Mouse (Mus musculus): ENCODE measurements at regions not wholly inside any gene's neighbourhood (a gene's known extent, or its start where the extent isn't known, plus 50 kb on each side); places are given as distances from the start of the nearest gene placed in this dataset.

GRCm38 (mm10) chr14:36499323-36499722, 404.6 kb downstream of the 4930474N05Rik start:
- DNase-seq (ENCODE audit: low spot score) = no peak
- ATAC-seq (ENCODE audit: low read depth) = no peak
- Histone ChIP-seq H3K9ac (ENCODE audit: low read depth, low read length) (no peak overlapping the region), H3K9me3 (ENCODE audit: control insufficient read depth, low read length) (no peaks in the 10 kb centered on the region), H3K4me1 (ENCODE audit: control insufficient read depth, insufficient read depth, low read length) (no peaks in the 10 kb centered on the region), H3K36me3 (ENCODE audit: control insufficient read depth, insufficient read depth, low read length) (no peaks in the 10 kb centered on the region), H3K27ac (replicated peaks; ENCODE audit: low read depth, low read length) (no peak overlapping the region), H3K4me2 (ENCODE audit: low read depth, low read length) (no peak overlapping the region), H3K27me3 (replicated peaks; ENCODE audit: control insufficient read depth, insufficient read depth, low read length) (no peaks in the 10 kb centered on the region), H3K4me3 (ENCODE audit: low read depth, low read length) (no peak overlapping the region)
- WGBS = 80% methylated on average over 2 of the region's 2 CpGs

- H3K9me3 ChIP-seq (ENCODE audit: control insufficient read depth, low read length) = no peaks in the 10 kb centered on the region
- H3K27ac ChIP-seq (replicated peaks; ENCODE audit: low read depth, low read length) = no peak overlapping the region
- no peak overlapping the region for H3K4me3 ChIP-seq (ENCODE audit: low read depth, low read length)
- no peak overlapping the region for H3K4me2 ChIP-seq (ENCODE audit: low read depth, low read length)
- ATAC-seq (ENCODE audit: low read depth) = no peak
- H3K36me3 ChIP-seq (ENCODE audit: control insufficient read depth, insufficient read depth, low read length) = no peaks in the 10 kb centered on the region
- no peaks in the 10 kb centered on the region for H3K4me1 ChIP-seq (ENCODE audit: control insufficient read depth, insufficient read depth, low read length)
- H3K9ac ChIP-seq (ENCODE audit: low read depth, low read length) = no peak overlapping the region
- DNase-seq (ENCODE audit: low spot score) = no peak
- no peaks in the 10 kb centered on the region for H3K27me3 ChIP-seq (replicated peaks; ENCODE audit: control insufficient read depth, insufficient read depth, low read length)
These were observed 390.8 kb downstream of the 4930474N05Rik start for GRCm38 (mm10) chr14:36485499-36485898.

DNA sequence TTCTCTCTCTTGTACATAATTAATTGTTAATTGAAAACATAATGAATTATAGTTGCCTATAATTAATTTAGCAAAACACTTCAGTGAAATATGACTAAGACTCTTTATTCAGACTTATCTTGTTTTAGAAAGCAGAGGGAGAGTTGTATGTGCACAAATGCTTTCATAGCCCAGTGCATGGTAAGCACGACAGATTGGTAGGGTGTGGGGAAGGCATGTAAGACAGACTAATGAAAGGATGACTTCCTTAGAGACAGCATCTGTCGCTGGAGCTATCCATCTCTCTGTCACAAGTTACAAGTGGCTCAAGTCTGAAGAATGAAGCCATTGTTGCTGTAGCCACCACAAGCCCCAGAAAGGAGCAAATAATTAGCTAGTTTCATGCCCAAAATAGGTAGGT, 376.9 kb downstream of the 4930474N05Rik start:
- H3K27me3 ChIP-seq (replicated peaks; ENCODE audit: control insufficient read depth, insufficient read depth, low read length) = no peaks in the 10 kb centered on the region
- no peak overlapping the region for H3K27ac ChIP-seq (replicated peaks; ENCODE audit: low read depth, low read length)
- ATAC-seq (ENCODE audit: low read depth) (no peak), DNase-seq (ENCODE audit: low spot score) (no peak)
- H3K4me3 ChIP-seq (ENCODE audit: low read depth, low read length) = no peak overlapping the region
- H3K4me2 ChIP-seq (ENCODE audit: low read depth, low read length) = no peak overlapping the region
- 39% methylated on average over 2 of the region's 2 CpGs for WGBS
- H3K36me3 ChIP-seq (ENCODE audit: control insufficient read depth, insufficient read depth, low read length) = no peaks in the 10 kb centered on the region
- no peaks in the 10 kb centered on the region for H3K4me1 ChIP-seq (ENCODE audit: control insufficient read depth, insufficient read depth, low read length)
- no peaks in the 10 kb centered on the region for H3K9me3 ChIP-seq (ENCODE audit: control insufficient read depth, low read length)
- H3K9ac ChIP-seq (ENCODE audit: low read depth, low read length) = no peak overlapping the region

- Histone ChIP-seq H3K36me3 (ENCODE audit: control insufficient read depth, insufficient read depth, low read length) (no peaks in the 10 kb centered on the region), H3K4me3 (ENCODE audit: low read depth, low read length) (no peak overlapping the region), H3K27ac (replicated peaks; ENCODE audit: low read depth, low read length) (no peak overlapping the region), H3K4me1 (ENCODE audit: control insufficient read depth, insufficient read depth, low read length) (no peaks in the 10 kb centered on the region), H3K27me3 (replicated peaks; ENCODE audit: control insufficient read depth, insufficient read depth, low read length) (no peaks in the 10 kb centered on the region), H3K4me2 (ENCODE audit: low read depth, low read length) (no peak overlapping the region), H3K9me3 (ENCODE audit: control insufficient read depth, low read length) (no peaks in the 10 kb centered on the region), H3K9ac (ENCODE audit: low read depth, low read length) (no peak overlapping the region)
- WGBS = 61% methylated on average over 1 of the region's 1 CpGs
- DNase-seq (ENCODE audit: low spot score) (no peak), ATAC-seq (ENCODE audit: low read depth) (no peak)
These were observed 375.6 kb downstream of the 4930474N05Rik start for GRCm38 (mm10) chr14:36470362-36470761.

DNA sequence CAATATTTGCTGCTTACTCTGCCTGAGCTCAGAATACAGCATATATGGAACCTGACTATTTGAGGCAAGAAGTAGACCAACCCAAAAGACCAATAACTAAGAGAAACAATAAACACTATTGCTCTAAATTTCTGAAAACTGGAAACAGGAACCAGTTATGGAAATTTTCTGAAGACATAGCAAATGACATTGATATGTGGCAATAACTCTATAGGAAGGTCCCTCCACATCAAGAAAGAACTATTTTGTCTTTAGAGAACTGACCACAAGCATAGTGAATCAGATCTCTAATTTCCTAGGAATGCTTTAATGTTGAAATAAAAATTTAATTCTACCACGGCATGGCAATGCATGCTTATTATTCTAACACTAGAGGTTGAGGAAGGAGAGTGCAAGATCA, 358.3 kb downstream of the 4930474N05Rik start:
- no peak overlapping the region for H3K4me3 ChIP-seq (ENCODE audit: low read depth, low read length)
- H3K9me3 ChIP-seq (ENCODE audit: control insufficient read depth, low read length) = no peaks in the 10 kb centered on the region
- H3K9ac ChIP-seq (ENCODE audit: low read depth, low read length) = no peak overlapping the region
- ATAC-seq (ENCODE audit: low read depth) (no peak), DNase-seq (ENCODE audit: low spot score) (no peak)
- H3K27me3 ChIP-seq (replicated peaks; ENCODE audit: control insufficient read depth, insufficient read depth, low read length) = no peaks in the 10 kb centered on the region
- H3K27ac ChIP-seq (replicated peaks; ENCODE audit: low read depth, low read length) = no peak overlapping the region
- H3K4me1 ChIP-seq (ENCODE audit: control insufficient read depth, insufficient read depth, low read length) = no peaks in the 10 kb centered on the region
- no peak overlapping the region for H3K4me2 ChIP-seq (ENCODE audit: low read depth, low read length)
- no peaks in the 10 kb centered on the region for H3K36me3 ChIP-seq (ENCODE audit: control insufficient read depth, insufficient read depth, low read length)
- 74% methylated on average over 1 of the region's 1 CpGs for WGBS

DNA sequence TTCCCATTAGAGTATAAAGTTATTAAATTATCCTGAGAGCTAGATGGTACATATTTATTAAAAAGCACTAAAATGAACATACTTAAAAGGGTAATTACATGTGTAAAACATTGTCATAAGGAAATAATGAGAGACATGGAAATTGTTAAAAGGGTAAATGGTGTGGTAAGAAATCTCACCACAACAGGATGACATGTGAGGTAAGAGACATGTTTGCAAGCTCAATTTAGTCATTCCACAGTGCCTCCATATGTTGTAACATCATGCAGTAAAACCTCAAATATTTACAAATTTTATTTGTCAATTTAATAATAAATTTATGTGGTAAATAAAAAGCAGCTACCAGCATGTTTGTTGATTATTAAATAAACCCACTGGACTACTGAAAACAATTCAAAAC, 355.4 kb downstream of the 4930474N05Rik start:
- Histone ChIP-seq H3K9me3 (ENCODE audit: control insufficient read depth, low read length) (no peaks in the 10 kb centered on the region), H3K4me1 (ENCODE audit: control insufficient read depth, insufficient read depth, low read length) (no peaks in the 10 kb centered on the region), H3K9ac (ENCODE audit: low read depth, low read length) (no peak overlapping the region), H3K27ac (replicated peaks; ENCODE audit: low read depth, low read length) (no peak overlapping the region), H3K36me3 (ENCODE audit: control insufficient read depth, insufficient read depth, low read length) (no peaks in the 10 kb centered on the region), H3K27me3 (replicated peaks; ENCODE audit: control insufficient read depth, insufficient read depth, low read length) (no peaks in the 10 kb centered on the region), H3K4me3 (ENCODE audit: low read depth, low read length) (no peak overlapping the region), H3K4me2 (ENCODE audit: low read depth, low read length) (no peak overlapping the region)
- ATAC-seq (ENCODE audit: low read depth) (no peak), DNase-seq (ENCODE audit: low spot score) (no peak)

DNA sequence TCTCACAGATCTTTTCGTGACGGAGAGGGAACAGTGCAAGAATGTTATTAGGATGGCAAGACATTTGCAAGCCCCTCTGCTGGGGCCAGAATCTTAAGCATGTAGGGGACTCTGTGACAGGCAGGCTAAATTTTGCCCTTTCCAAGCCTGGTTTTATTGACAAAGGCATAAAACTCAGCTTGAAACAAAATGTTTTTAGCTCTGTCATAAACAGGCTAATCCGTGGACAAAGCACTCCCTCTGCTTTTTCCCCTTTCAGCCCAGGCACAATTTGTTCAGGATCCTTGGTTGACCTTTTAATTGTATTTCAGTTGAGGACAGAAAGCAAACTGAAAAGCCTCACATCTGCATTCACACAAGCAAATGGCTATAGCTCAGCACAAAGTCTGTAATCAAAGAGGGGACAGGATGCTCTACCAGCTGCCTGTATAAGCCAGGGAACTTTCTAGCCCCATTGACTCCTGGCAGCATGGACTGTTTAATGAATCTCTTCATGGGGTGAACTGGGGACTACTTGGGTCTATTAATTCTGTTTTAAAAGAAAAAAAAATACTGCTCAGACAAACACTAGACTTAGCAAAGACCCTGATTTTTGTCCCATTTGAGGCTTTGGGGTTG, 320.0 kb downstream of the 4930474N05Rik start:
- Histone ChIP-seq H3K9ac (ENCODE audit: low read depth, low read length) (no peak overlapping the region), H3K27ac (replicated peaks; ENCODE audit: low read depth, low read length) (no peak overlapping the region), H3K9me3 (ENCODE audit: control insufficient read depth, low read length) (no peaks in the 10 kb centered on the region), H3K4me2 (ENCODE audit: low read depth, low read length) (no peak overlapping the region), H3K27me3 (replicated peaks; ENCODE audit: control insufficient read depth, insufficient read depth, low read length) (no peaks in the 10 kb centered on the region), H3K4me3 (ENCODE audit: low read depth, low read length) (no peak overlapping the region), H3K4me1 (ENCODE audit: control insufficient read depth, insufficient read depth, low read length) (no peaks in the 10 kb centered on the region), H3K36me3 (ENCODE audit: control insufficient read depth, insufficient read depth, low read length) (no peaks in the 10 kb centered on the region)
- ATAC-seq (ENCODE audit: low read depth) (no peak), DNase-seq (ENCODE audit: low spot score) (no peak)
- 79% methylated on average over 3 of the region's 3 CpGs for WGBS

DNA sequence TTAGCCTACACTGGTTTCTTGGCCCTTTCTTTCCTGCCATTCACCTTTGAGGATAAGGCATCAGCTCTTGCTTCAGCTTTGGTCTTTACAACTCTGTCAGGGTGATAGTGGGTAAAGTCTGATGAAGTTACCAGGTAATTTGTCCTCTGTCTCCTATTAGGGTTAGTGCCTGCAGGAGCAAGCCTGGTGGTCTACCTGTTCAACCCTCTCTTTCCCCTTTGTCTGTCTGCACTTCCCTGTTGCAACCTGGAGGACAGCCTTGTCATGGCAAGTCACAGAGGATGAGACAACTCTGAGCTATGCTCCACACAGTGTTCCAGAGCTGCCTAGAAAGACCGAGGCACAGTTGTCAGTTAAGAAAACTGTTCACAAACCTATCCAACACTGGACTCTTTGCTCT, 319.5 kb downstream of the 4930474N05Rik start:
- DNase-seq (ENCODE audit: low spot score) (no peak), ATAC-seq (ENCODE audit: low read depth) (no peak)
- Histone ChIP-seq H3K9me3 (ENCODE audit: control insufficient read depth, low read length) (no peaks in the 10 kb centered on the region), H3K27me3 (replicated peaks; ENCODE audit: control insufficient read depth, insufficient read depth, low read length) (no peaks in the 10 kb centered on the region), H3K4me3 (ENCODE audit: low read depth, low read length) (no peak overlapping the region), H3K4me2 (ENCODE audit: low read depth, low read length) (no peak overlapping the region), H3K36me3 (ENCODE audit: control insufficient read depth, insufficient read depth, low read length) (no peaks in the 10 kb centered on the region), H3K4me1 (ENCODE audit: control insufficient read depth, insufficient read depth, low read length) (no peaks in the 10 kb centered on the region), H3K27ac (replicated peaks; ENCODE audit: low read depth, low read length) (no peak overlapping the region), H3K9ac (ENCODE audit: low read depth, low read length) (no peak overlapping the region)
- WGBS = 72% methylated on average over 1 of the region's 1 CpGs
